Mouse (Mus musculus) myocyte (in vitro differentiated cells): ENCODE measurements around the gene Uaca.

Source experiments
- CEBPB ChIP-seq: IDR thresholded peaks from 2 replicates; pipeline ENCODE4 v1.6.1; 2011; ENCODE audit warnings: mild to moderate bottlenecking, moderate library complexity; ENCODE audit not compliant: poor library complexity, insufficient read depth, severe bottlenecking
- POLR2A ChIP-seq: IDR thresholded peaks from one replicate; pipeline ENCODE4 v1.6.1; 2011; ENCODE audit warnings: low read depth, mild to moderate bottlenecking, control low read depth, moderate library complexity; ENCODE audit not compliant: insufficient read length
- REST ChIP-seq: IDR thresholded peaks from one replicate; pipeline ENCODE4 v1.6.1; 2011; ENCODE audit warnings: mild to moderate bottlenecking, control low read depth, moderate library complexity; ENCODE audit not compliant: insufficient read depth, insufficient read length

GRCm38 (mm10) chr9:60838331-60838872 is 44.1 kb downstream of the Uaca start:
- TF ChIP-seq POLR2A (no peak), REST (no peak), CEBPB (no peak)
